Mouse (Mus musculus): Measurements from ENCODE around the gene Hinfp. TPM values are rescaled to one million over a fixed set of nuclear protein-coding genes. Genes with fewer than 3 reads are reported as not detected.

The Hinfp gene
- 2.9 and 4.2 TPM in 2 replicates for polyA plus RNA-seq (2021; fragmentation: Nextera tagmentation)
- long read RNA-seq, experiment 1, full-length matches to known transcripts = 4 of 9 reads
- long read RNA-seq, experiment 1, partial matches to known transcripts = 1 of 9 reads
- long read RNA-seq, experiment 1, other reads (novel, unspliced or antisense) = 4 of 9 reads
- long read RNA-seq, experiment 2, full-length matches to known transcripts = 19 of 33 reads
- long read RNA-seq, experiment 2, partial matches to known transcripts = 0 of 33 reads
- long read RNA-seq, experiment 2, other reads (novel, unspliced or antisense) = 14 of 33 reads

DNA sequence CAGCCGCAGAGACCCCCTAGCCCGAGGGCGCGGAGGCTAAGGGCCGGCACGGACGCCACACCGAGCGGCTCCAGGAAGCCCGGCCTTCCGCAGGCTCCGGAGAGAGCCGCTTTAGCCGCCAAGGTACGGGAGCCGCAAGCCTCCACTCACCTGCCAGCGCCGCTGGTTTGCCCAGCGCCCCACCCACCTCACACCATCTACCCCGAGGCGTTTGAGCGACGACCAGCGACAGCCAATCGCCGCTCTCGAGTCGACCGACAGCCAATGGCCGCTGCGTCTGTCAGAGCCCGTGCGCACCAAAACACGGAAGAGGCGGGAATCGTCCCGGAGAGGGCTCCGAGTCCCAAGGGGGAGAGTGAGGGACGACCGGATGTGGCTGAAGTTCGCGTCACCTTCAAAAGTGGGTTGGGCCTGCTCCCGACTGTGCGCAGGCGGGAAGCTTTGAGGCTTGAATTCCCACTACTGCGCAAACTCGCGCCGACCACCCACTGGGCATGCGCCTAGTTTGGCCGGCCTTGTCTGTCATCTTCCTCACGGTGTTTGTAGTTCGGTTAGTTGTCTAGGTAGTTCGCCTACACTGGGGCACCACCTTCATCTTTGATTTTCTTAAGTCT is at the start of gene Hinfp:
Gene Hinfp, minus strand, starts transcription at position 206 of the 614 bp plus-strand sequence.

DNA sequence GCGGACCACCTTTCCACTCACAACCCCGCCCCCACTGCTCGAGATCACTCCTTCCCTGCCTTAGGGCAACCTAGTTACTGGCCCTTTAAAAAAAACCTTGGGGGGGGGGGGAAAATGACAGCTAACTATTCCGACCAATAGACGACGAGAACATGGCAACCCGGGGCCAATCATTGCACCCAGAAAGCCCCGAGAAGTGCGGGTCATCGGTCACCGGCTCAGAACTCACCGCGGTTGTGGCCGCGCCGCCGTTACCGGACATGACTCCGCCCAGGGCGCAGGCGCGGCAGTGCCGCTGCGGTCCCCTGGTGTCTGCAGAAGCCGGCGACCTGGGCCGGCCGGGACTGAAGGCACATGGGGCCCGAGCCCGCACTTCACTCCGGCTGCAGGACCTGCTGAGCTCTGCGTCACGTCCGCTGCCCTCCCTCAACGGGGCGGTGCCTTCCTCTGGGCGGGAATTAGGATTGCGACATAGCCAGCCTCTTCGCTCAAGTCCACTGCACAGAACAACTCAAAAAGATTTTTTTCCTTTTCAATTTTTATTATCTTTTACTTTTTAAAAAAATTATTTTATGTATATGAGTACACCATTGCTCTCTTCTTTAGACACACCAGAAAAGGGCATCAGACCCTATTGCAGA is 38.4 kb upstream of the Hinfp start, which contains the start of gene Hmbs:
Gene Hmbs, minus strand, starts transcription at position 448 of the 641 bp plus-strand sequence.

DNA sequence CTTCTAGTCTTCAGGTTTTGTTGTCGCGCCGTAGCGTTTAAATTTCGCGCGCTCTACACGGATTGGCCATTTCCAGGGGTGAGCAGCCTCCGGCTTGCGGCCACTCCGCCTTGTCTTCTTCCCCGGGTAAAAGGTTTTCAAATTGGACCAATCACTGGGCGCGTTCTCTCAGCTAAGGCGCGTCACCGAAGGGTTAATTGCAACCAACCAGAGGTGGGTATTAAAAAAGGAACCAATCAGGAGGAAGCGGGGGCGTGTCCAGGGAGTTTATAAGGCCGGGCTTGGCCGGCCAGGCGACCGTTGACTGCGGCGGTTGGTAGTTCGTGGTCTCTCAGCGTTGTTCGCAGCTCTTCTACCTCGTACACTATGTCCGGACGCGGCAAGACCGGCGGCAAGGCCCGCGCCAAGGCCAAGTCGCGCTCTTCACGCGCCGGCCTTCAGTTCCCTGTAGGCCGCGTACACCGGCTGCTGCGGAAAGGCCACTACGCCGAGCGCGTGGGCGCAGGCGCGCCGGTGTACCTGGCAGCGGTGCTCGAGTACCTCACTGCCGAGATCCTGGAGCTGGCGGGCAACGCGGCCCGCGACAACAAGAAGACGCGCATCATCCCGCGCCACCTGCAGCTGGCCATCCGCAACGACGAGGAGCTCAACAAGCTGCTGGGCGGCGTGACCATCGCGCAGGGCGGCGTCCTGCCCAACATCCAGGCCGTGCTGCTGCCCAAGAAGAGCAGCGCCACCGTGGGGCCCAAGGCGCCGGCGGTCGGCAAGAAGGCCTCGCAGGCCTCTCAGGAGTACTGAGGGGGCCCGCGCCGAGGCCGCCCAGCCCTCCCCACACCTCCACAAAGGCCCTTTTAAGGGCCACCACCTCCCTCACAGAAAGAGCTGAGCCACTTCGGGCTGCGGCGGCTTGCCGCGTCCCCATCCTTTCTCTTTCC is 29.2 kb upstream of the Hinfp start, which contains the start of gene H2afx:
Gene H2afx, plus strand, starts transcription at position 299 of the 935 bp plus-strand sequence.

DNA sequence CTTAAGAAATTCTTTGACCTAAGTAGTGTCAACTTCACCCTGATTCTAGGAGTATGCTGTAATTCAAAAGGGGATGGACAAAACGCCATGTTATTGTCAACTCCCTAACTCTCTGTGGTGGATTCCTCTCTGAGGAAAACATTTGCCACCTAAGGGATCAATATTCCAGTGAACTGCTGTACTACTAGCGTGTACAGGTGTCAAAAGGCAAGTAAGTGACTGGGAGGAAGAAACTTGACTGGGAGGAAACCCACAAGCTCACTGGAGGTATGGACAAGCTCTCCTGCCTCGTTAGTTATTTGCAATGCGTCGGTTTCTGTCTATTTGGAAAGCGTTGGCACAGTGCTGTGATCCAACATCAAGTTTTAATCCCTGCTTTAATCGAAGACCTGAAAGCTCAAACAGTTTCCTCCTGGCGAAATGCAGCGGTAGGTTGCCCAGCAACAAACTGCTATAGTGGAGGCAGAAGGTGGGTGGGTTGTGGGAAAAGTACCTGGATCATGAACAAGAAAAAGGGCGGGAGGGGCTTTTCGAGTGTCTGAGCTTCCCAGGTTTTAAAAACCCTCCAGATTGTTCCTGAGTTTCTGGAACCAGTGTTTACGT is 20.4 kb upstream of the Hinfp start, which contains the start of gene Dpagt1:
Gene Dpagt1, plus strand, starts transcription at position 252 of the 603 bp plus-strand sequence.

DNA sequence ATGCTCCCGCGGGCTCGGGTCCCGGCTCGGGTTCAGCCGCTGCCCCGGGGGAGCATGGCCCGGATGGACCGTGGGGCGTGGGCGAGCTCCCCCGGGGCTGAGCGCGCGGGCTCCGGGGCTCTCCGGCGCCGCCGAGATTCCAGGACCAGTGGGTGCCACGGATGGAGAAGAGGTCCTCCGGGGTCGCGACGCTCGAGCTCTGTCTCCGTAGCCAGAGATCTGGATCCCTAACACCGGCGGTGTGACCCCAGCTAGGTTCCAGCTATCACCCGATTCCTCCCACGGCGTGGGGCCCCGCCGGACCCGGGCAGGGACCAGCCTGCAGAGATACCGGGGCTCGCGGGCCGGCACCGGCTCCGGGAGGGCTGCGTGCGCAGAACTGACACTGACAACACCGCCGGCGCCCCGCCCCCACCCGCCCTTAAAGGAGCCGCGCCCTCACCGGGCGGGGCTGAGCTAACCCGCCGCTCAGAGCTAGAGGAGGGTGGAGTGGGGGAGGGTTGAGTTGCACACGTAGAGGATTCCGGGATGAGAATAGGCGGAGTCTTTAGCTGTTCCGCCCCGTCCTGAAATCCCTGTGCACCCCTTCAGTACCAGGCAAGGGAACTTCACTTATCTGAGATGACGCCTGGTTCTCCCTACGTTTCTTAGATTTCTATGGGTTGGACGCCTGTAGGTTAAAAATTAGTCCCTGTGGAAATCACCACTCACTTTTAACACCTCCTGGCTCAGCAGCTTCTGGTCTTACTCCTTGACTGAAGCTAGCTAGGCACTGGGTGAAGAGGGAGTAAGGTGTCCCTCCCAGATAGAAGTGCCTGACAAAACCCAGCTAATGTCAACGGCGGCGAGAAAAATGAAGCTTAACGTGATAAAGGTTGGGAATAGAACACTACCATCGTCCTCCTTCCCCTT is 14.7 kb upstream of the Hinfp start, which contains the start of gene C2cd2l:
Gene C2cd2l, minus strand, starts transcription at position 399 of the 912 bp plus-strand sequence.

DNA sequence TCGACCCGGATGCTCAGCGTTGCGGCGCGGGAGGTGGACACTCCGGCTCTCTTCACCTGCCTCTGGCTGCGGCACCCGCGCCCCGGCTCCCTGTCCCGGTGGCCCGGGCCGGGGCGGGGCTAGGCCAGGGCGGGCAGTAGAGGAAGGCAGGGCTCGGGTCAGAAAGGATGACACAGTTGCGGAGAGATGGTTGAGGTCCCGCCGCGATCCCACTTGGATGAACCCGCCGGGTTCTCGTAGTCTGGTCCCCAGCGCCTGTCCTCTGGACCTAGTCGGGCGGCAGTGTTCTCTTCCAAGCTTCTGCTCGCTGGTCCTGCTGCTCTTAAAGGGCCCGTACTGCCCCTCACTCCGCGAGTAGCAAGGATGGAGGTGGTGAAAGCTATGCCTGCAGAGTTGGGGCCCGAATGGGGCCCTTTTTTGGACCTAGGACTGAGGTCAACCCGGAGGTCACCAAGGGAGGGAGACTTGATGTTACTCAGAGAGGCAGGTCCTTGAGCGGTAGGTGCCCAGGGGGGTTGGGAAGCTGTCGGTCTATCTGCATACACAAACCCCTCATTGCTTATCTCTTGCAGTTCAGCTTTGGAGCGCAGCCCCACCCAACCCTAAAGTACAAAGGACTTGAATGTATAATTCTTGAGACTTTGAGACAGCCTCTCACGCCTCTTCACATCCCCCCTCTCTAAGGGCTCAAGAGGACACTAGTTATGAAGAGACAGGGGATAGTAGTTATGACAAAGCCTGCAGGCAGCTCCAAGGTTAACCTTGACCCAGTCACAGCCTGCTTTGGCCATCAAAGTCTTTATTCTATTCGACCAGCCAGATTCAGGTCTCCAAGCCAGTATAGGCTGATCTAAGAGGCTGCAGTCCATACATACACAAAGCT is 17.2 kb downstream of the Hinfp start, which contains the start of gene Abcg4:
Gene Abcg4, minus strand, starts transcription at position 540 of the 883 bp plus-strand sequence.

DNA sequence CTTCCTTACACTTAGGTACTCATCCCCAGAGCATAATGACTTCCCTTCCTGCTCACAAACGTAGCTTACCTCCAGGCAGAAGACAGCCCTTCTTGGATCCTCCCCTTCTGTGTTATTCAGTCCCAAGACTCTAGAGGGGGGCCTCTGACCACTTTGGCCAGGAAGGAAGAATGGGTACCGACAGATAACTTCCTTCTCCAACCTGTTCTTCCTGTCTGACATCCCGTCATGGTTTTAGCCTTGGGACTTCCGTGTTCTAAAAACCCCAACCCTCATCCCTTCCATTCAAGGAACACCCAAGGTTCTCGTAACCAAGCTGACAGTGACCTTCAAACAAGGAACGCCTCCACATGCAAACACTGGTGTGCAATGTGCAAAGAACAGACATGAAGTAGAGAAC is 37.0 kb downstream of the Hinfp start, which contains the start of gene Nlrx1:
Gene Nlrx1, minus strand, starts transcription at position 168 of the 400 bp plus-strand sequence.

DNA sequence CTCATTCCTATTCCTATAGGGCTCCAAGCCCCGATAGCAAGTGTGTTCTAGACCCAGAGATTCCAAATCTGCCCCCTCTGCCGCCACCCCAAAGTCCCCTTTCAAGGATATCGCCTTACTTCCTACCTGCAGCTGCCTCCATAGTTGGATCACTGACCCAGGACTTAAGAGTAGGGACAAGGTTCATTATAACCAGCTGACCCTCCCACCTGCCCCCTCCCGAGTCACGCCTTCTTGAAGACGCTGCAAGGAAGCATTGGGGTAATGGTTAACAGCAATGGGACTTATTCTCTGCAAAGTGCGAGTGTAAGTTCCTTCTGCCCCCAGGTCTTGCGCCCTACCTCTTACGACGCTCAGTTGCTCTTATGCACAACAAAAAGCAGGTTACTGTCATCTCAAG is 54.2 kb downstream of the Hinfp start, which contains the start of gene Pdzd3:
Gene Pdzd3, minus strand, starts transcription at position 158 of the 400 bp plus-strand sequence.

Small RNAs within 50 kb of the gene (microRNA-seq; reads per million reads assigned to microRNA genes)
- gene Gm44335 = not detected

Other genes starting within 250 kb of the Hinfp start
- gene Usp2, start 238.7 kb downstream of the Hinfp start, polyA plus RNA-seq (2021; fragmentation: Nextera tagmentation) = 116 and 137 TPM in 2 replicates
- 0.06 and 9.7 TPM in 2 replicates for gene Mfrp, start 203.9 kb downstream of the Hinfp start, polyA plus RNA-seq (2021; fragmentation: Nextera tagmentation)
- gene C1qtnf5, start 198.4 kb downstream of the Hinfp start, polyA plus RNA-seq (2021; fragmentation: Nextera tagmentation) = 30.3 and 40.8 TPM in 2 replicates
- gene Gm49380, start 192.2 kb downstream of the Hinfp start, polyA plus RNA-seq (2021; fragmentation: Nextera tagmentation) = 0.10 and 0.14 TPM in 2 replicates
- 10.8 and 13.6 TPM in 2 replicates for gene Rnf26, start 192.2 kb downstream of the Hinfp start, polyA plus RNA-seq (2021; fragmentation: Nextera tagmentation)
- 2.6 and 2.8 TPM in 2 replicates for gene Mcam, start 171.2 kb downstream of the Hinfp start, polyA plus RNA-seq (2021; fragmentation: Nextera tagmentation)
- 11.8 and 12.1 TPM in 2 replicates for gene Cbl, start 71.6 kb downstream of the Hinfp start, polyA plus RNA-seq (2021; fragmentation: Nextera tagmentation)
- 14.2 and 18.1 TPM in 2 replicates for gene Ccdc153, start 65.0 kb downstream of the Hinfp start, polyA plus RNA-seq (2021; fragmentation: Nextera tagmentation)
- gene Pdzd3, start 54.2 kb downstream of the Hinfp start, polyA plus RNA-seq (2021; fragmentation: Nextera tagmentation) = 0.90 and 1.1 TPM in 2 replicates
- gene Nlrx1, start 37.1 kb downstream of the Hinfp start, polyA plus RNA-seq (2021; fragmentation: Nextera tagmentation) = 6.2 and 7.2 TPM in 2 replicates
- gene Abcg4, start 17.1 kb downstream of the Hinfp start, polyA plus RNA-seq (2021; fragmentation: Nextera tagmentation) = 25.1 and 26.3 TPM in 2 replicates
- 17.9 and 19.0 TPM in 2 replicates for gene C2cd2l, start 14.6 kb upstream of the Hinfp start, polyA plus RNA-seq (2021; fragmentation: Nextera tagmentation)
- gene Dpagt1, start 20.3 kb upstream of the Hinfp start, polyA plus RNA-seq (2021; fragmentation: Nextera tagmentation) = 10.3 and 12.5 TPM in 2 replicates
- 40.3 and 56.5 TPM in 2 replicates for gene H2afx, start 29.0 kb upstream of the Hinfp start, polyA plus RNA-seq (2021; fragmentation: Nextera tagmentation)
- 32.2 and 38.1 TPM in 2 replicates for gene Hmbs, start 38.6 kb upstream of the Hinfp start, polyA plus RNA-seq (2021; fragmentation: Nextera tagmentation)
- gene Vps11, start 56.0 kb upstream of the Hinfp start, polyA plus RNA-seq (2021; fragmentation: Nextera tagmentation) = 48.4 and 50.0 TPM in 2 replicates
- gene Hyou1, start 73.8 kb upstream of the Hinfp start, polyA plus RNA-seq (2021; fragmentation: Nextera tagmentation) = 19.2 and 19.5 TPM in 2 replicates
- 20.2 and 25.1 TPM in 2 replicates for gene Slc37a4, start 91.2 kb upstream of the Hinfp start, polyA plus RNA-seq (2021; fragmentation: Nextera tagmentation)
- gene Rps25, start 101.5 kb upstream of the Hinfp start, polyA plus RNA-seq (2021; fragmentation: Nextera tagmentation) = 2,038 and 2,060 TPM in 2 replicates
- 191 and 194 TPM in 2 replicates for gene Trappc4, start 101.9 kb upstream of the Hinfp start, polyA plus RNA-seq (2021; fragmentation: Nextera tagmentation)
- 3.3 and 3.5 TPM in 2 replicates for gene Ccdc84, start 112.9 kb upstream of the Hinfp start, polyA plus RNA-seq (2021; fragmentation: Nextera tagmentation)
- gene Foxr1, start 135.5 kb upstream of the Hinfp start, polyA plus RNA-seq (2021; fragmentation: Nextera tagmentation) = not detected in 2 replicates
- not detected in 2 replicates for gene Upk2, start 149.3 kb upstream of the Hinfp start, polyA plus RNA-seq (2021; fragmentation: Nextera tagmentation)
- gene Bcl9l, start 177.2 kb upstream of the Hinfp start, polyA plus RNA-seq (2021; fragmentation: Nextera tagmentation) = 3.1 and 3.2 TPM in 2 replicates